Mouse (Mus musculus): Measurements from ENCODE around the gene Tbc1d1.
A peak's percentile ranks its signal among the peaks of the same experiment; 100 is the strongest.

Gene Tbc1d1

GRCm38 (mm10) chr5:64364432-64365125, 208.5 kb downstream of the Tbc1d1 start:
- DNase-seq = no peak

GRCm38 (mm10) chr5:64365187-64366066, 209.3 kb downstream of the Tbc1d1 start:
- DNase-seq = no peak

GRCm38 (mm10) chr5:64366113-64366512, 210.0 kb downstream of the Tbc1d1 start:
- DNase-seq = no peak

DNA sequence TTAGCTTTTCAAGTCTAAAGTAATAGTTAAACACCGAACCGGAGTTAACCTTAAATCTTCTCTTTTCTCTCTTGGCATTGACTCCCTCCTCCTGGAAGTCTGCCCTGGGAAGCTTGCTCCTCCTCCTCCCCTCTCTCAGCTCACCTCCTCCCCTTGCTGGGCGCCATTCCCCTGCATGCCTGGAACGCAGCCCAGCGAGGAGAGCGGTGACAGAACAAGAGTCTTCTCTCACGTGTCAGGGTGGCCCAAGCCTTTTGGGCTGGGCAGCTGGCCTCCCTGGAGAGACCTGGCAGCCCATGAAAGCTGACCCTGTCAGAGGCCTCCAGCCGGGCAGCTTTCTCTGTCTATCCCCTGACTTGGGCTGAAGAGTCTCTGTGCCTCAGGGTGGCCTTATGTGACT, 211.3 kb downstream of the Tbc1d1 start:
- DNase-seq = peak in 1 of 2 experiments; percentile 15

GRCm38 (mm10) chr5:64371331-64371831, 215.3 kb downstream of the Tbc1d1 start:
- no peak for DNase-seq

GRCm38 (mm10) chr5:64372292-64372961, 216.3 kb downstream of the Tbc1d1 start:
- DNase-seq = no peak

GRCm38 (mm10) chr5:64373695-64374094, 217.6 kb downstream of the Tbc1d1 start:
- no peak for DNase-seq

- DNase-seq = no peak
Observed at GRCm38 (mm10) chr5:64375851-64376250, 219.7 kb downstream of the Tbc1d1 start.

DNA sequence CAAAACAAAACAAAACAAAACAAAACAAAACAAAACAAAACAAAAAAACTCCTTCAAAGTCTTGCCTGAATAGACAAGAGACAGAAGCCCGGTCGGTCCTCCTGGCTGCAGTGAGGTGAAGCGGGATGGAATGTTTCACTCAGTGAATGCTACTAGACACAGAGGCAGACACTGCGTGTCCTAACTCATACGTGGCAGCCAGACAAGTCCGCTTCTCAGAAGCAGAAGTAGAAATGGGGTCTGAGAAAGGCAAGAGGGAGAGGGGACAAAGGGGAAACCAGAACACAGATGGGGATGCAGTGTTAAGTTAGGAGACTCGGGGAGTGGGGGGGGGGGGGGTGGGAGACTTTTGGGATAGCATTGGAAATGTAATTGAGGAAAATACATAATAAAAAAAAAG, 220.4 kb downstream of the Tbc1d1 start:
- DNase-seq = no peak

GRCm38 (mm10) chr5:64377705-64378104, 221.6 kb downstream of the Tbc1d1 start:
- DNase-seq = no peak

GRCm38 (mm10) chr5:64378591-64379275, 222.6 kb downstream of the Tbc1d1 start:
- no peak for DNase-seq

- no peak for DNase-seq
Observed at GRCm38 (mm10) chr5:64379829-64380228, 223.7 kb downstream of the Tbc1d1 start.

DNA sequence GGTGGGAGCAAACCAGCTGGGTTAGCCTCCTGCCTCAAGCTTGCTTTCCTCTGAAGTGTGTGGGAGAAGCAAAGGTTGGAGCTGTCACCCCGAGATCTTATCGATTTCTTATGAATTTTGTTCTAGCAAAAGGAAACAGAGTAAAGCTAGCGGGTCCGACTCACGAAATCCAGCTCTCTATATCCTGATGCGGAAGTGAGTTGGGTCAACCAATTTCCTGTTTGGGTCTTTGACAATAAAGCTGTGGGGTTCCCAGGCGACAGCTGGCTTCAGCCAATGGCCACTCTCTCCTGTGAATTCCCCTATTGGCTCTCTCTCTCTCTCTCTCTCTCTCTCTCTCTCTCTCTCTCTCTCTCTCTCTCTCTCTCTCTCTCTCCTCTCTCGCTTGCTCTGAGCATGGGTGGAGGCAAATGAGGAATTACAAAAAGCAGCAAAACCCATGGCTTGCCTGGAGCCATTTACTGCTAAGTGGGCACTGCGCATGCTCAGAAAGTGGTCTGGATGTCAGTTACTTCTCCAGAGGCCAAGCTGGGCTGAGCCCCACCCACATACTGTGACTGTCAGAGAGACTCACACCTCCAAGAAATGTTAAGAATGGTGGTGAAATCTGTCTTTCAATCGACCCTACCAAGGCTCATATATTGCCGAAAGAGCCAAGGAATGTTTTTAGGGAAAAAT, 224.7 kb downstream of the Tbc1d1 start:
- no peak for DNase-seq

DNA sequence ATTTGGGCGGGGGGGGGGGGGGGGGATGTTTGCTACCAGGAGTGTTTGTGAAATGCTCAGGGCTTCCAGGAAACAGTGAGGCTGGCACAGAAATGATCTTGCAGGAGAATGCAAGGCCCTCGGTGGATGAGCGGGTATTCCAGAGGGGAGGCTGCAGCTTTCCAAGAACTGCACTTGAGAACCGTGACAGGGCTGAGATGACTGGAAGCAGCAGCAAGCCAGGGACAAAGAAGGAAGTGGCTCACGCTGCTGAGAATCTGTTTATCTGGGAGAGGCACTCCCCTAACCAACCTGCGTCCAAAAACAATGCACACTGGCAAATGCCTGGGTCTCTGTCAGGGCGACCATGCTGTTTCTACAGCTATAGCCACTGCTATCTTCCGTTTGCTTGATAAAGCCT, 225.4 kb downstream of the Tbc1d1 start:
- no peak for DNase-seq

GRCm38 (mm10) chr5:64382451-64383057, 226.4 kb downstream of the Tbc1d1 start:
- DNase-seq = peak; percentile 67 to 75

DNA sequence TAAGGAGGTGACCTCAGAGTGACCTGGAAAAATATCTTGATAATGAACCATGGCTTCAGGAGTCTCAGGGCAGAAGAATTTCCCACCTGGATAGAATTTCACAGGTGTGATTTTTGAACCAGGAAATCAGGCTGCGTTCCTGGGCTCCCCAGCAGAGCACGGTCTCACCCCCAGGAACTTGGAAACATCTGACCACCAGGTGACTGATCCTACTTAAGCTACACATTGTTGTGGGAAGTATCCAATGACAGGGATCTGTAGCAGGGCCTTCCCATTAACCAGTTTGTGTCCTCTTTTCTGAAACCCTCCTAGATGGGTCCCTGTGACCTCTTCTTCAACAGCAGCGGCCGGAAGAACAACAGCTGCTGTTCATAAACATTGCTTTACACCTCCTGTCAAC, 227.1 kb downstream of the Tbc1d1 start:
- DNase-seq = no peak

DNA sequence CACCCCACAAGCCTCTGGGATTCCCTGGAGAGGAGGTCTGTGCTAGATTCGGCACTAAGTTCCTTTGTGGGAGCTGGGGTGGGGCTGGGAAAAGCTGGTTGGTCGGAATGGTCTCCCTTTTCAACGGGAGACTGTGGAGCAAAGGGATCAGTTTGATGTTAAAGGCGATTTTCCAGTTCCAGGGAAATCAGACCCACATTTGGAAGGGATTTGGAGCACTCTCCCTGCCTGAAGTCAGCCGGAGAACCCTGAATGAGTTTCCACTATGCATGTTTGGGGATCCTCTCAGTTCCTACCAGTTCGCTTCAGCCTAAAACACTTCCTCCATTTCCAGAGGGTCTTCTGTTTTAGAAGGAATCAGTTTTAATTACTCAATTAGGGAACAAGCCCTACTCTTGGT, 228.4 kb downstream of the Tbc1d1 start:
- no peak for DNase-seq

- no peak for DNase-seq
Observed at GRCm38 (mm10) chr5:64386996-64387395, 230.9 kb downstream of the Tbc1d1 start.

DNA sequence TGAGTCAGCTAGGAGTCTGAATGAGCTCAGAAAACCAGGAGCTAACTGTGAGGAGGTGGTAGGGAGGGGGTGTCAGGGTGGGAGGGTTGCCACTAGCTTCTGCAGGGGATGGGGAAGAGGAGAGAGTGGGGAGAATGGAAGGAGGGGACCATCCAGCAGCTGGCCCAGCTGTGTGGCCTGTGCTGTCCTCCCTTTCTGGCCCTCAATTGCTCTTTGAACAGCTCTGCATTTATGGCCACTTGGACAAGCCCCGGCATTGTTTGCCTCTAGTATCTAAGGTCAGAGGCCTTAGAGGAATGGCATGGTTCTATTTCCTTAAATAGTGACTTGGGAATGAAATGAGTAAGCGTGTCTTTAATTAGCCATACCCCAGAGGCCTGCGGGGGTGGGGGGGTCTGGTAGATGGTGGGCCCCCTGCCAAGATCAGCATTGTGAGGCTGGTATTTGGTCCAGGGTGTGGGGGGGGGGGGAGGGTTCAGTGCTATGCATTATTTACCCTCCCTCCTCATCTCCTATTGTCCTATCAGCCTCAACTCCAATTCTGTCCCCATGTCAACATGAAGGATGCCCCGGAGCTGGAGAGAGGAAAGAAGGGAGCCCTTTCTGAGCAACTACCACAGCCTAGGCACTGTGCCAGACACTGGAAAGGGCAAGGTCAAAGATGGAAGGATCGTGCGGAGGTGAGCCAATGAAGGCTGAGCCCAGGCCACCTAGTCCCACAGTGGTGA, 233.3 kb downstream of the Tbc1d1 start:
- DNase-seq = no peak

DNA sequence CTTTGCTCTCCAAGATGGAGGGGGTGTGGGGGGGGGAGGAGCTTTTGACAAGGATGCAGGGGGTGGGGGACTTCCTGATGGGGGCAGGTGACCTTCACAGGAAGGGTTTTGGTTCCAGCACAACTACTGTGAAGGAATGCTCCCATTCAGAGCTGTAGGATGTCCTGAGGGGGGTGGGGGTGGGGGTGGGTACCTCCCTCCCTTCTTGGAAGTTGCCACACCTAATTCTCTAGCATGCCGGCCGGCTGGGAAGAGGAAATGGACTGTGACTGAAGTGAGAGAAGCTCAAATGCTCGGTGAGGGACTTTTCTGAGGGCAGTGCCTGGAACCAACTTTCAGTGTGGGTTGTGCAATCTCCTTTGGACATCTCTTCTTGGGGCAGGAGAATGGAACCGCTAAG, 235.2 kb downstream of the Tbc1d1 start:
- DNase-seq = no peak

GRCm38 (mm10) chr5:64392426-64393020, 236.4 kb downstream of the Tbc1d1 start:
- no peak for DNase-seq
